Mouse (Mus musculus) R1 (cell line): ENCODE results near the gene Fam122a.

ENCODE experiments used
- DNase-seq: peaks from one replicate; pipeline ENCODE4 v3.0.0-alpha.2; 2018; ENCODE audit warnings: low read depth, low spot score

Gene Fam122a

GRCm38 (mm10) chr19:24431381-24431780, 45.8 kb downstream of the Fam122a start:
- DNase-seq = no peak

GRCm38 (mm10) chr19:24428011-24428410, 49.1 kb downstream of the Fam122a start:
- no peak for DNase-seq

- no peak for DNase-seq
Observed at GRCm38 (mm10) chr19:24427258-24427657, 49.9 kb downstream of the Fam122a start.

- DNase-seq = no peak
Observed at GRCm38 (mm10) chr19:24426759-24427181, 50.4 kb downstream of the Fam122a start.
